Mouse (Mus musculus) kidney, embryonic 16.5 days (tissue): ENCODE measurements at regions not wholly inside any gene's neighbourhood (a gene's known extent, or its start where the extent isn't known, plus 50 kb on each side); places are given as distances from the start of the nearest gene placed in this dataset.

ENCODE experiments used
- ATAC-seq: fragments of 200-750 bp; cut with Nextera tagmentation; 2 replicates; pipeline ENCODE4 v1.8.0; 2017; ENCODE audit warnings: moderate TSS enrichment; ENCODE audit not compliant: low FRiP score, low TSS enrichment
- H3K27ac ChIP-seq: fragments of 300-500 bp; sonication (generic); 2 replicates; pipeline ENCODE4 v1.5.1; 2014; ENCODE audit warnings: low read length
- H3K27me3 ChIP-seq: fragments of 300-500 bp; sonication (generic); 2 replicates; pipeline ENCODE4 v1.6.1; 2014; ENCODE audit warnings: low read length, control low read depth, mixed read lengths; ENCODE audit not compliant: insufficient read depth
- H3K36me3 ChIP-seq: fragments of 300-500 bp; sonication (generic); 2 replicates; pipeline ENCODE4 v1.6.1; 2014; ENCODE audit warnings: low read length, control low read depth, mixed read lengths; ENCODE audit not compliant: insufficient read depth
- H3K4me1 ChIP-seq: fragments of 300-500 bp; sonication (generic); 2 replicates; pipeline ENCODE4 v1.6.1; 2014; ENCODE audit warnings: low read length, control low read depth, mixed read lengths; ENCODE audit not compliant: insufficient read depth
- H3K4me2 ChIP-seq: fragments of 300-500 bp; sonication (generic); replicated peaks from 2 replicates; pipeline ENCODE4 v1.6.1; 2014; ENCODE audit warnings: low read depth, low read length
- H3K4me3 ChIP-seq: fragments of 300-500 bp; sonication (generic); 2 replicates; pipeline ENCODE4 v1.5.1; 2014; ENCODE audit warnings: mild to moderate bottlenecking, low read length
- H3K9ac ChIP-seq: fragments of 300-500 bp; sonication (generic); replicated peaks from 2 replicates; pipeline ENCODE4 v1.6.1; 2014; ENCODE audit warnings: low read length
- H3K9me3 ChIP-seq: fragments of 300-500 bp; sonication (generic); 2 replicates; pipeline ENCODE4 v1.6.1; 2016; ENCODE audit warnings: low read length, control low read depth
- WGBS: fragments of 180-500 bp; shearing (Covaris S2); extraction: QIAGEN DNeasy Blood & Tissue Kit; methylation state at CpG from one replicate; pipeline ENCODE4 v1.1.7; 2014; 5-methylcytosine and 5-hydroxymethylcytosine counted together

DNA sequence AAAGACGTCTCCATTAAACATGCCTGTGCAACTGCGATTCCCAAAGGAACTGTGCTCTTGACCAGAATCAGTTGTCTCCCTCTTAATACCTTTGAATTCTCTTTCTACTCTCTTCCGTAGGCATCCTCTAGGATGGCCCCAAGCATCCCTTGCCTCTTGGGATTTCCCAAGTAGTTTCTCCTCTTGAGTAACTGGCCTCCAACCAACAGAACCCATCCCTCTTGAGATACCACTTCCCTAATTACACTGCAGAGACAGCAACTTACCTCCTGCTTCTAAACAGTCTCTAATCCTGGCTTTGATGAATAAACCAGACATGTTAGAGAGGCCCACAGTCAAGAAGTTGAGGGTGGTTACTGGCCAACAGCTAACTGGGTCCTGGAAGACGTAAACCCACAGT is 129.7 kb downstream of the Mreg start:
- no peak overlapping the region for H3K9ac ChIP-seq
- H3K36me3 ChIP-seq, result no peaks in the 10 kb centered on the region
- no peaks in the 10 kb centered on the region for H3K27me3 ChIP-seq
- ATAC-seq, result no peak
- H3K4me3 ChIP-seq, result no peak overlapping the region
- no peak overlapping the region for H3K4me2 ChIP-seq
- H3K27ac ChIP-seq, result no peak overlapping the region
- WGBS, result 76% methylated on average over 4 of the region's 4 CpGs
- H3K9me3 ChIP-seq, result no peaks in the 10 kb centered on the region
- no peaks in the 10 kb centered on the region for H3K4me1 ChIP-seq

DNA sequence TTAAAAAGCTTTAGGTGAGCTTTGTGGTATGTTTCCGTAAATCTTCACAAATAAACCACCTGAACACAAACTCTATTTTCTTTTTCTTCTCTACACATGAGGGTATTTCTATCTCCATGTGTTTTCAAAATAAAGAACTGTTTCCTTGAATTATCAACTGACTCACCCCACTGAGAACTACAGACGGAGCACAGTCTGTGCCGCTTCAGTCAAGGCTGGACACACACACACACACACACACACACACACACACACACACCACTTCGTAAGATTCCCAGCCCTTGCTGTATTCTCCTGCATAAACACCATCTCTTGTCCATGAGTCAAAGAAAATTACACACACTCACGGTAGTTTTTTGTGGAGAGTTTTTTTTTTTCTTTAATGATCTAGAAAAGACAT is 130.3 kb downstream of the Mreg start:
- no peak for ATAC-seq
- H3K36me3 ChIP-seq, result no peaks in the 10 kb centered on the region
- no peak overlapping the region for H3K9ac ChIP-seq
- no peaks in the 10 kb centered on the region for H3K9me3 ChIP-seq
- H3K4me3 ChIP-seq, result no peak overlapping the region
- WGBS, result 64% methylated on average over 5 of the region's 5 CpGs
- H3K4me2 ChIP-seq, result no peak overlapping the region
- no peak overlapping the region for H3K27ac ChIP-seq
- no peaks in the 10 kb centered on the region for H3K27me3 ChIP-seq
- H3K4me1 ChIP-seq, result no peaks in the 10 kb centered on the region

DNA sequence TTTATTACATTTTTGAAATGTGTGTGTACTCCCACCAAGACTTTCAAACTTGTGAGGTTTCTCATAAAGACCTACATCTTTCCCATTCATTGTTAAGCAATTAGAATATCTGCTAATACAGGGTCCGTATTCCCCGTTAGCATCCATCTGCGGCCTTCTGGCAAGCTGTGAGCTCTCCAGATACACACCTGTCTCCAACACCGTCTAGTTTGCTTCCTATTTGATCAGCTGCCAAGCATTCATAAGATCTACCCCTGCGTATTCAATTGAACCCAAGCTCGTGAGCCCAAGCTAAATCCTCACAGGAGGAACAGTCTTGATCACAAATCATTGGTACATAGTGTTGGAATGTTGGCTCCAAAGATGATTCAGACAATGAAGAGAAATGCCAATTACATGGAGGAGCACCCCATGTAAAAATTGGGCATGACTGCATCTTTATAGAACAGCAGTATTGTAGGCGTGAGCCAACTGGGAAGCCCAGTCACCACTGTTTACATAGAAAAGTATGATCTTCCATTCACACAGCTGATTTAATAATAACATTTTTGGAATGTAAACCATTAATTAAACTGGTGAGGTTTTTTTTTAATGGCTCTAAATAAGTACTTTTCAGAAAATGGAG is 133.1 kb downstream of the Mreg start:
- WGBS, result 84% methylated on average over 7 of the region's 7 CpGs
- Histone ChIP-seq H3K4me2 (no peak overlapping the region), H3K36me3 (no peaks in the 10 kb centered on the region), H3K27me3 (no peaks in the 10 kb centered on the region), H3K4me1 (0 out of 2 replicates have a peak, but pooled peaks cover 2% of the 10 kb centered on the region), H3K9ac (no peak overlapping the region), H3K9me3 (no peaks in the 10 kb centered on the region), H3K27ac (no peak overlapping the region), H3K4me3 (no peak overlapping the region)
- no peak for ATAC-seq

DNA sequence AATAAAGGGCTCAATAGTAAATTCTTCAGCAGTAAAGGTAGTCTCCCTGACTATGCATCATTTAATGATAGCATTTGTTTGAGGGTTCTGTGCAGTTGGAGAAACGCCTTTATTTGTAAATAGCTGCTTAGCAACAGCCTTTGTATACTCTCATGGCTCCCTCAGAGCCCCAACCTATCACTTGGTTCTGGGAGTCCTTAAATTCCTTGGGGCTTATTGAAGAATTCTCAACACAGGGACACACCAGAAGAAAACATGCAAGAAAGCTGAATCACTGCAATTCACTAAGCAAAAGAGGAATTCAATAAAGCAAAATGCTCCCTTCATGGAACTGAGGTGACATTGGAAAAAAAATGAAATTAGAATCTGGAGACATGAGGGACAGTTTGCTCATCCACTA is 135.8 kb downstream of the Mreg start:
- H3K9me3 ChIP-seq, result no peaks in the 10 kb centered on the region
- 32% methylated on average over 1 of the region's 1 CpGs for WGBS
- no peak overlapping the region for H3K9ac ChIP-seq
- H3K27me3 ChIP-seq, result no peaks in the 10 kb centered on the region
- no peaks in the 10 kb centered on the region for H3K36me3 ChIP-seq
- no peak overlapping the region for H3K4me3 ChIP-seq
- H3K4me2 ChIP-seq, result no peak overlapping the region
- 0 out of 2 replicates have a peak, but pooled peaks cover 2% of the 10 kb centered on the region for H3K4me1 ChIP-seq
- no peak overlapping the region for H3K27ac ChIP-seq
- no peak for ATAC-seq

DNA sequence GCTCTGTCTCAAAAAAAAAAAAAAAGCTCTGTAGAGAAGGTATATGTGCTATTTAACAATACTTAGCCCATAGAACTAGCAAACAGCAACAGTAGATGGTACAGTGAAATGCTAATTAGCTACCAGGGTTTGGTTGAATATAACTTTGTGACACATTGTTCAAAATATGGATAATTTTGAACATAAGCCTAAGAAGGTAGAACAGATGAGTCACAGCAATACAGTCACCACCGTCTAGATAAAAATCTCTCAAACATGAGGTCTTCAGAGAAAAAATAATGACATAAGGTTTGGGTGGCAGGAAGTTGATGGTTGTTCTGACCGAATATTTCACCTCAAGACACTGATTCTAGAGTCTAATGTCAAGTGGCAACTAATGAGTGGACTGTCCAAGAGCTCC is 136.6 kb downstream of the Mreg start:
- no peak overlapping the region for H3K27ac ChIP-seq
- H3K9ac ChIP-seq, result no peak overlapping the region
- no peak overlapping the region for H3K4me3 ChIP-seq
- no peaks in the 10 kb centered on the region for H3K36me3 ChIP-seq
- no peak overlapping the region for H3K4me2 ChIP-seq
- ATAC-seq, result no peak
- no peaks in the 10 kb centered on the region for H3K27me3 ChIP-seq
- H3K9me3 ChIP-seq, result no peaks in the 10 kb centered on the region
- 70% methylated on average over 2 of the region's 2 CpGs for WGBS
- 0 out of 2 replicates have a peak, but pooled peaks cover 2% of the 10 kb centered on the region for H3K4me1 ChIP-seq

DNA sequence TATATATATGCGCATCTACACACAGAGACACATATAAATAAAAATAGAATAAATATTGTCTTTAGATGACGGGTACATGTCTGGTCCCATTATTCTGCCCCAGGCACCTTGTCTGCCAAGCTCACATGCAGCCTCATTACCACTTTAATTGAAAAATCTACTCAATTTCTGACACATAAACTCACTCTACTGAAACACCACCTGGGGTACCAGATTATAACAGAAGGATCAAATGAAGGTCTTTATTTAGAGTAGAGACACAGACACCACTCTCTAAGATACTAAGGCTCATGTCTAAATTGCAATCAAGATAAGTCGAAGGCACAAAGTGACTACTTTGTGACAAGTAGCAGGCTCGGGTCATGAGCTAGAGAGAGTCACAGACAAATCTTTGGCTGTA is 138.9 kb downstream of the Mreg start:
- Histone ChIP-seq H3K27me3 (no peaks in the 10 kb centered on the region), H3K4me1 (0 out of 2 replicates have a peak, but pooled peaks cover 7% of the 10 kb centered on the region), H3K4me2 (no peak overlapping the region), H3K9me3 (no peaks in the 10 kb centered on the region), H3K27ac (no peak overlapping the region), H3K36me3 (no peaks in the 10 kb centered on the region), H3K9ac (no peak overlapping the region), H3K4me3 (no peak overlapping the region)
- WGBS, result 92% methylated on average over 4 of the region's 4 CpGs
- no peak for ATAC-seq

DNA sequence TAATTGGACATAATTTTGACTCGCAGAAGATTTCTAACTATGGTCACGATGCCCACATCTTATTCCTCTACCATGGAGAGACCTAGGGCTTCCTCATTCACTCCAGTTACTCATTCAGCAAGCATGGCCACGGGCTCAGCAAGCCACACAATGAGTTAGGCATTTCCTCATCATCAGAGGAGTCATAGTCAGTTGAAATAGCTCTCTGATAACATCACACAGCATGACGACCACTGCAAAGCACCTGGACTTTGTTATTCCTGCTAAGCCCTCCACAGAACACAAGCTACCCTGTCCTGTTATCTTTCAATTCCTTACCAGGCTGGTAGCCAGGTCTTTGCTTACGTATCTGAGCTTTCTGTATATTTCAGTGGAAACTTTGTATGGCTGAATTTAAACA is 141.6 kb downstream of the Mreg start:
- no peaks in the 10 kb centered on the region for H3K36me3 ChIP-seq
- no peak overlapping the region for H3K9ac ChIP-seq
- WGBS, result 69% methylated on average over 5 of the region's 5 CpGs
- H3K9me3 ChIP-seq, result no peaks in the 10 kb centered on the region
- H3K4me2 ChIP-seq, result no peak overlapping the region
- no peak overlapping the region for H3K4me3 ChIP-seq
- no peak for ATAC-seq
- no peaks in the 10 kb centered on the region for H3K27me3 ChIP-seq
- 0 out of 2 replicates have a peak, but pooled peaks cover 5% of the 10 kb centered on the region for H3K4me1 ChIP-seq
- no peak overlapping the region for H3K27ac ChIP-seq

DNA sequence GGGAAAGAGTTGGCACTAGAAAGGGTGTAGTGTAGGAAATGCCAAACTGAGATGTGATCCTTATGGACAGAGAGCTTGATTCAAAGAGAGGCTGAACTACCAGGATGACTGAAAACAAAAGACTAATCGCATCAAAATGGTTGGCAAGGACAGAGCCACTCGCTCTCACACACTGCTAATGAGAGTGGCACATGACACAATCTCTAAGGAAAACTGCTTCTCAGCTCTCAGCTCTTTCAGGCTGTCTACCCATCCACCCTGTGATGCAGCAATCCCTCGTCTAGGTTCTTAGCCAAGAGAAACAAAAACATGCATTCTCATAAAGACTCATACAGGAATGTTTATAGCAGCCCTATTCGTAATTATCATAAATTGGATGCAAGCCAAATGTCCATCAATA is 143.1 kb downstream of the Mreg start:
- H3K9ac ChIP-seq, result no peak overlapping the region

DNA sequence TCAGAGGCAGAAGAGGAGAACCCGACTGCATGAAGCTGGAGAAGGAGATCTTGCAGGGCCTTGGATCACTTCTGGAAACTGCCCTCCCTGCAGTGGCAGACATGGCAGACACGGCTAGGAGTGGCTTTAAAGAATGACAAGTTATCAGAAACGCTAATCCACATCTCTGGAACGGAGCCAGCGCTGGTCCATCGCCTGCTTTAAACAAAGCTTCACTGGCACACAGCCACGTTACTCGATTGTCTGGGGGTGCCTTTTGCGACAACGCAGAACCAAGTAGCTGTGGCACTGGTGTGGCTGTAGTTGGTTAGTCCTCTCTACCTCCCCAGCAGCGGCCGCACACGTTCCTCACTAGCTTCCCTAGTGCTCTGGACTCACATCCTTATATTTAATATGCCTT is 147.0 kb downstream of the Mreg start:
- Histone ChIP-seq H3K27ac (no peak overlapping the region), H3K36me3 (no peaks in the 10 kb centered on the region), H3K9me3 (no peaks in the 10 kb centered on the region), H3K4me1 (peaks cover 16% of the 10 kb centered on the region; the same call in 1 of the 2 replicates), H3K4me3 (no peak overlapping the region), H3K4me2 (no peak overlapping the region), H3K9ac (no peak overlapping the region), H3K27me3 (no peaks in the 10 kb centered on the region)
- no peak for ATAC-seq
- WGBS, result 71% methylated on average over 13 of the region's 13 CpGs

More for the DNA sequence above, 143.1 kb downstream of the Mreg start:
- Histone ChIP-seq H3K9me3 (no peaks in the 10 kb centered on the region), H3K36me3 (no peaks in the 10 kb centered on the region), H3K27me3 (no peaks in the 10 kb centered on the region), H3K4me1 (0 out of 2 replicates have a peak, but pooled peaks cover 5% of the 10 kb centered on the region), H3K27ac (no peak overlapping the region), H3K4me2 (no peak overlapping the region), H3K4me3 (no peak overlapping the region)
- 58% methylated on average over 4 of the region's 4 CpGs for WGBS
- ATAC-seq, result peak; percentile 46; the same call in 1 of the 2 replicates

DNA sequence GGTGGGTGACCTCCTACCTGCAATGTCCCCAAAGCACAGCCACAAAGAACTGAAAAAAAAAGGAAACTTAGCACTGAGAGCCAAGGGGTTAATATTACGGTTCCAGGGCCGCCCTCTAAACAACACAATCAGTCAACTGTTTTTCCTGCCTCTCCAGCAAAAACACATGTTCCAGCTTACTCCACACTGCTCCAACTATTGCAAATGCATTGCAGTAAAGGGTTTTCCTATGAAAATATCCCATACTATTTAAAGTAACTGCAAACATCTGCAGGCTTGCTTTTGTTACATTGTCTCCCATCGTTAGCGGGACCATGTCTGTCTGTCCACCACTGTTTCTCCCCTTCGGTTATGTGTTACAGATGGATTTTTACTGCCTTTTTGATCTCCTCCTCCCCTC is 151.7 kb downstream of the Mreg start:
- Histone ChIP-seq H3K9ac (no peak overlapping the region; the same call in 1 of the 2 replicates), H3K4me3 (no peak overlapping the region), H3K9me3 (no peaks in the 10 kb centered on the region), H3K4me1 (peaks cover 11% of the 10 kb centered on the region; the same call in 1 of the 2 replicates), H3K4me2 (no peak overlapping the region), H3K27ac (no peak overlapping the region; the same call in 1 of the 2 replicates), H3K36me3 (no peaks in the 10 kb centered on the region), H3K27me3 (no peaks in the 10 kb centered on the region)
- 45% methylated on average over 5 of the region's 5 CpGs for WGBS
- ATAC-seq, result no peak
